Mouse (Mus musculus) central nervous system, embryonic 11.5 days (tissue): ENCODE data around the gene Cr1l. TPM values are rescaled to one million over a fixed set of nuclear protein-coding genes. Genes with fewer than 3 reads are reported as not detected.

Source experiments
- polyA plus RNA-seq: library from polyadenylated mRNA; depleted of rRNA; stranded (reverse); fragments of >200 nt; gene quantifications from 2 replicates; pipeline ENCODE4 v1.2.3, GENCODE M21; 2012; rRNA removed

The Cr1l gene
- polyA plus RNA-seq, result 24.0 and 39.4 TPM in 2 replicates

DNA sequence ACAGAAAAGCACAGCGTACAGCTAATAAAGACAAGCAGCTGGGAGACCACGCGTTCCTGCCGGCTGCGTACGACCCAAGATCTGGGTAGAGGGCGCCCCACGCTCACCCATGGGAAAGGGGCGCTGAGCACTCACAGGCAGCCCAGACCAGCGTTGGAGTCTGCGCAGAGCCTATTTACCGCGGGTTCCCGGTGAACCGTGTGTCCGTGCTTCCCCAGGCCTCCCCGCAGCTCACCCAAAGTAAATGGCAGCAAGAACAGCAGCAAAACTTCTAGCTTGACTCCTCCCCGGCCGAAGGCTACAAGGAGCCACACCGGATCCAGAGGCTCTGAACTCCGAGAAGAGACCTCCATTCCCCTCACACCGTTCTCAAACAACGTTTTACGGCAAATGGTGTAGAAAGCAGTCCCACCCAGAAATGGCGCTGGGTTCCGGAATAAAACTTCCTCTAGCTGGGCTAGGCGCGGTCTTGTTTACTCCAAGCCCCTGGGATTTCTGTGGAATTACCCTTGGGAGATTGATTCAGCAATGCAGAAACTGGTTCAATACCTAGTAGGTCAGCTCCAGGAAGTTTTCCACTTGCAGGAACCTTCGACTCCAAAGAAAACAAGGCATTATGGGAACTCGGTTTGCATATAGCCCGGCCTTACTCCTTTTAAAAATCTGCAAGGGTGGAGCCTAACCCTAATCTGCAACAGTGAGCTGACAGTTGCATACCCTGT is at the start of gene Cr1l:
Cr1l (minus strand) TSS at position 634 of the 722 bp plus-strand sequence.

DNA sequence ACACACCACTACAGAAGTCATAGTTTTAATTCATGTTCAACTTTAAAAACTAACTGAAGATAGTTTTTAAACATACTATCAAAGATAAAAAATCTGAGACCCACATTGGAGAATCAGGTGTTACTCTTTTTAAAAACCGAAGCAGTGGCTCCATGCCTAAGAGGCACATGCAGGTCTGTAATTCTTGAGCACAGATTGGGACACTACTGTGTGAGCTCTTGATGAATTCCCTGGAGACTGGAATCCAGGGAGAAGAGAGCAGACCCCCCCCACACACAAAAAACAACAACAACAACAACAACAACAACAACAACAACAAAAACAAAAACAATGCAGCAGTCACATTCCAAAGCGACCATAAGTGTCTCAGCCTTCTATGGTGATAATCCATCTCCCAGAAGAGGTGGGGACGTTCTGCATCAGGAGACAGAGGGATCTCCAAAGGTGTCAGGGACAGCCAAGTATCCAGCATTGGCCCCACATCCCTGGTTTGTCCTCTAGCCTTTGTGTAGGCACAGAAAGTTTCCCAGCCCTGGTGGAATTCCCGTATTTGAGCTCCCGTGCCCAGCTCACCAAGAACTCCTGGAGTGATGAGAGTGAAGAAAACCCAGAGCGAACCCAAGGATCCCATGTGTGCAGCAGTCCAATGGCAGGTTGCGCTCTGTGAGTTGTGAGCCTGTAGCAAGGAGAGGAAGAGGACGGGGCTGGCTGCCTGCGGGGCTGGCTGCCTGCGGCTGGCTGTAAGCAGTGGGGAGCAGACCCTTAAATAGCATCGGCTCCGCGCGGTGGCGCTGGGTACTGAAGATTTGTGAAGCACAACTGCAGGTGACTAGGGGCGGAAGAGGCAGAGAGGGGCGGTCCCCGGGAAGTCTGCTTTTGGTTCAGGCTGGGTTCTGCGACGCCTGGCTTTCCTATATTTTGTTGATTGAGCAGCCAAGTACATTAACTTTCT is 44.9 kb upstream of the Cr1l start, which contains the start of gene Cr2:
Cr2 (minus strand) TSS at position 737 of the 952 bp plus-strand sequence.

DNA sequence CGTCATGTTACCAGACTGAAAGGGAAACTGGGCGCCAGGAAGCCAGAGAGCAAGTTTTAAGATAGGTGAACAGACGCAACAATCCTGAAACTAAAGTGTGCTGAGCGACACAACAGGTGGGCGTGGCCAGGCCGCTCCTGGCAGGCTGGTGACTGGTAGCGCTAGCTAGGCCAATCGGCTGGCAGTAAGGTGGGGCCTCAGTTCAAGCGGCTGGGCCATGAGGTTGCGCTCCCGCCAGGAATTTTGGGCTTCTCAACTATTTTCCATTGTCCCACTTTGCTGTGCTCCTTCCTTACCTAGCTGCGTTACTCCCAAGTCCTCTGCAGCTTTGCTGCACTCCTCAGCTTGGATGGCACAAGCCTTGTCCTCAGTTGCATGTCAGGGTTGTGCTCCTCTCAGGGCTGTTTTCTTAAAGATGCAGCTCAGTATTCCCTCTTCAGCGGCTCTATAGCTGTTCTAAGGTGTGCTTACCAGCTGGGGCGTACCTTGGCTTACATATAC is 39.1 kb downstream of the Cr1l start, which contains the start of gene Cd46:
Cd46 (minus strand) TSS at position 30 of the 501 bp plus-strand sequence.

Other genes starting within 250 kb of the Cr1l start
- 21.7 and 38.1 TPM in 2 replicates for gene Cd34, start 192.8 kb downstream of the Cr1l start, polyA plus RNA-seq
- 1.3 and 2.6 TPM in 2 replicates for gene Cd46, start 39.3 kb downstream of the Cr1l start, polyA plus RNA-seq
- 0.05 TPM in 2 replicates for gene Cr2, start 45.1 kb upstream of the Cr1l start, polyA plus RNA-seq